Mouse (Mus musculus) liver, adult 2 months (tissue): ENCODE results near the gene Gpr142. TPM values are rescaled to one million over a fixed set of nuclear protein-coding genes. Genes with fewer than 3 reads are reported as not detected.

Source experiments
- DNase-seq: peaks from one replicate; pipeline ENCODE4 v3.0.0-alpha.2; 2011; ENCODE audit warnings: low read depth, low spot score; ENCODE audit errors: extremely low read depth
- H3K27ac ChIP-seq: fragments of 200-500 bp; replicated peaks from 2 replicates; pipeline ENCODE4 v1.5.1; 2012; ENCODE audit warnings: low read depth, mild to moderate bottlenecking, control low read depth, inconsistent platforms, low read length; ENCODE audit not compliant: insufficient read depth
- H3K27me3 ChIP-seq: fragments of 200-500 bp; 2 replicates; pipeline ENCODE4 v1.6.1; 2012; ENCODE audit warnings: mild to moderate bottlenecking, moderate library complexity, low read length, inconsistent platforms; ENCODE audit not compliant: control insufficient read depth, insufficient read depth
- H3K36me3 ChIP-seq: fragments of 200-500 bp; 2 replicates; pipeline ENCODE4 v1.6.1; 2012; ENCODE audit warnings: low read length, inconsistent platforms; ENCODE audit not compliant: control insufficient read depth, insufficient read depth
- H3K4me1 ChIP-seq: fragments of 200-500 bp; 2 replicates; pipeline ENCODE4 v1.6.1; 2011; ENCODE audit warnings: low read length; ENCODE audit not compliant: control insufficient read depth, insufficient read depth
- H3K4me3 ChIP-seq: fragments of 200-500 bp; 2 replicates; pipeline ENCODE4 v1.5.1; 2011; ENCODE audit warnings: low read depth, mild to moderate bottlenecking, control low read depth, low read length, moderate library complexity; ENCODE audit not compliant: insufficient read depth
- H3K79me2 ChIP-seq: fragments of 200-500 bp; 2 replicates; pipeline ENCODE4 v1.6.1; 2012; ENCODE audit warnings: inconsistent platforms, mild to moderate bottlenecking, low read length, moderate library complexity; ENCODE audit not compliant: control insufficient read depth, insufficient read depth
- H3K9ac ChIP-seq: fragments of 200-500 bp; 2 replicates; pipeline ENCODE4 v1.6.1; 2012; ENCODE audit warnings: low read depth, mild to moderate bottlenecking, control low read depth, inconsistent platforms, low read length
- CTCF ChIP-seq: fragments of 200-500 bp; IDR thresholded peaks from 2 replicates; pipeline ENCODE4 v1.5.1; 2011; ENCODE audit warnings: low read depth, low read length, control low read depth
- POLR2A ChIP-seq: fragments of 200-500 bp; IDR thresholded peaks from 2 replicates; pipeline ENCODE4 v1.6.1; 2011; ENCODE audit warnings: low read length, control low read depth; ENCODE audit not compliant: insufficient read depth; ENCODE audit errors: extremely low read depth
- WGBS: fragments of 180-500 bp; shearing (Covaris S2); methylation state at CpG from one replicate; pipeline ENCODE4 v1.1.7; 2018; 5-methylcytosine and 5-hydroxymethylcytosine counted together
- polyA plus RNA-seq: library from polyadenylated mRNA; depleted of rRNA; stranded (reverse); fragments of >200 nt; gene quantifications from 2 replicates; pipeline ENCODE4 v1.2.3, GENCODE M21; 2012
- total RNA-seq: library from RNA; depleted of rRNA; stranded (reverse); fragments of >200 nt; gene quantifications from 2 replicates; pipeline ENCODE4 v1.2.3, GENCODE M21; 2014

Gpr142 gene
- total and polyA plus RNA-seq, 2 experiments, result not detected

GRCm38 (mm10) chr11:114785892-114786291 lies 12.8 kb upstream of the Gpr142 start:
- DNase-seq, result no peak
- Histone ChIP-seq H3K36me3 (no peaks in the 10 kb centered on the region), H3K4me3 (no peak overlapping the region), H3K9ac (no peak overlapping the region), H3K27ac (no peak overlapping the region), H3K27me3 (peaks cover 17% of the 10 kb centered on the region), H3K4me1 (no peaks in the 10 kb centered on the region; the same call in 1 of the 2 replicates), H3K79me2 (no peaks in the 10 kb centered on the region)
- no peak for TF ChIP-seq CTCF
- TF ChIP-seq POLR2A, result no peak
- 50% methylated on average over 10 of the region's 10 CpGs for WGBS

GRCm38 (mm10) chr11:114786326-114786725 lies 12.4 kb upstream of the Gpr142 start:
- Histone ChIP-seq H3K79me2 (no peaks in the 10 kb centered on the region), H3K36me3 (no peaks in the 10 kb centered on the region), H3K4me3 (no peak overlapping the region), H3K9ac (no peak overlapping the region), H3K27ac (no peak overlapping the region), H3K4me1 (no peaks in the 10 kb centered on the region; the same call in 1 of the 2 replicates), H3K27me3 (peaks cover 21% of the 10 kb centered on the region)
- TF ChIP-seq CTCF (no peak), POLR2A (no peak)
- DNase-seq, result no peak
- WGBS, result 14% methylated on average over 43 of the region's 43 CpGs

GRCm38 (mm10) chr11:114787611-114788010 lies 11.1 kb upstream of the Gpr142 start:
- 85% methylated on average over 3 of the region's 3 CpGs for whole genome bisulfite sequencing
- H3K27me3 ChIP-seq, result peaks cover 32% of the 10 kb centered on the region
- TF ChIP-seq POLR2A (no peak), CTCF (no peak)

GRCm38 (mm10) chr11:114789061-114789714 lies 9.5 kb upstream of the Gpr142 start:
- Histone ChIP-seq H3K27me3 (peaks cover 32% of the 10 kb centered on the region), H3K79me2 (no peaks in the 10 kb centered on the region), H3K9ac (no peak overlapping the region), H3K27ac (no peak overlapping the region), H3K4me1 (no peaks in the 10 kb centered on the region; the same call in 1 of the 2 replicates), H3K4me3 (no peak overlapping the region), H3K36me3 (no peaks in the 10 kb centered on the region)
- 6% methylated on average over 30 of the region's 30 CpGs for WGBS
- DNase-seq, result peak; percentile 10
- TF ChIP-seq POLR2A (no peak), CTCF (peak; percentile 94)

More at GRCm38 (mm10) chr11:114787611-114788010, 11.1 kb upstream of the Gpr142 start:
- Histone ChIP-seq H3K36me3 (no peaks in the 10 kb centered on the region), H3K4me3 (no peak overlapping the region), H3K4me1 (no peaks in the 10 kb centered on the region; the same call in 1 of the 2 replicates), H3K27ac (no peak overlapping the region), H3K79me2 (no peaks in the 10 kb centered on the region), H3K9ac (no peak overlapping the region)
- DNase-seq, result no peak

- TF ChIP-seq CTCF (no peak), POLR2A (no peak)
- H3K27ac ChIP-seq, result no peak overlapping the region
- no peak overlapping the region for H3K9ac ChIP-seq
- no peak overlapping the region for H3K4me3 ChIP-seq
- no peaks in the 10 kb centered on the region; the same call in 1 of the 2 replicates for H3K4me1 ChIP-seq
- H3K79me2 ChIP-seq, result no peaks in the 10 kb centered on the region
- 53% methylated on average over 9 of the region's 9 CpGs for WGBS
- H3K36me3 ChIP-seq, result no peaks in the 10 kb centered on the region
- no peak for DNase-seq
- H3K27me3 ChIP-seq, result peaks cover 32% of the 10 kb centered on the region
These were observed 9.0 kb upstream of the Gpr142 start for GRCm38 (mm10) chr11:114789716-114790115.

- no peak overlapping the region for H3K9ac ChIP-seq
- no peak for TF ChIP-seq POLR2A
- no peak for TF ChIP-seq CTCF
- no peaks in the 10 kb centered on the region for H3K79me2 ChIP-seq
- H3K4me1 ChIP-seq, result no peaks in the 10 kb centered on the region; the same call in 1 of the 2 replicates
- DNase-seq, result no peak
- H3K4me3 ChIP-seq, result no peak overlapping the region
- no peak overlapping the region for H3K27ac ChIP-seq
- no peaks in the 10 kb centered on the region for H3K36me3 ChIP-seq
- WGBS, result 81% methylated on average over 12 of the region's 12 CpGs
- peaks cover 32% of the 10 kb centered on the region for H3K27me3 ChIP-seq
These were observed 8.6 kb upstream of the Gpr142 start for GRCm38 (mm10) chr11:114790171-114790570.
